Mouse (Mus musculus) urinary bladder, postnatal 14 days (tissue): ENCODE results near the gene Aqp2.

Experiments used
- DNase-seq: peaks from one replicate; pipeline ENCODE4 v3.0.0; 2021; ENCODE audit warnings: low spot score

The Aqp2 gene

GRCm38 (mm10) chr15:99618595-99618994 lies 39.7 kb downstream of the Aqp2 start:
- DNase-seq: no peak

GRCm38 (mm10) chr15:99619821-99620220 lies 41.0 kb downstream of the Aqp2 start:
- DNase-seq: no peak

- DNase-seq: no peak
Measured at GRCm38 (mm10) chr15:99622063-99622462, 43.2 kb downstream of the Aqp2 start.

- DNase-seq: no peak
Measured at GRCm38 (mm10) chr15:99631618-99632017, 52.8 kb downstream of the Aqp2 start.
